Comparison of ENCODE assay signal across 21 mouse cellular contexts in the genomic region with DNA sequence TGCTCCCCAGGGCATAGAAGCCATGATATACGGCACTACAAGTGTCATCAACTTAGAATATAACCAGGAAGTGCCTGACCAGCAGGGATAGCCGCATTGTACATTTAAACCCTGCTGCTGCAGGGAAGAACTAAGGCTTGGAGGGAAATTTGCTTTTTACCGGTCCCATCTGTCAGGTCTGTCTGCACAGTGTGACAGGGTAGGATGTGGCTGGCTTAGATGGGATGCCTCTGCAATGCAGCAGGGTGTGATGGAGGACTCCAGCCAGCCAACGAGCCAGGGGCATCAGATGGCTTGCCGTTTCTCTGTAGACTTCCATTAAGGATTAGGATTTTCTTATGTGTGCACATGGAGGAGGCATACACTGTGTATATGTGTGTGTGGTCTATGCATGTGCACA.
DNase-seq lines count a peak whose midpoint lies in the region; ATAC-seq and TF ChIP-seq lines count a peak whose summit lies in the region.
"Had no signal": no experiment of that assay in that cellular context is flagged by ENCODE, and none has a peak within 500 bp of the region (broad histone marks: within the 10 kb centered on the region; RNA-seq: fewer than 3 reads in every experiment).

No protein-coding gene starts in this region.

- H3K4me1 ChIP-seq in midbrain, postnatal 0 days (ENCODE audit: insufficient read depth, low read length): no peaks in the 10 kb centered on the region
- peaks cover 5% of the 10 kb centered on the region for H3K4me1 ChIP-seq in midbrain, embryonic 11.5 days (ENCODE audit: control insufficient read depth, insufficient read depth, low read length)
- H3K4me1 ChIP-seq: liver, embryonic 15.5 days had no signal

- no peaks in the 10 kb centered on the region for H3K36me3 ChIP-seq in midbrain, postnatal 0 days (ENCODE audit: insufficient read depth, low read length)
- no peaks in the 10 kb centered on the region for H3K36me3 ChIP-seq in midbrain, embryonic 11.5 days (ENCODE audit: control insufficient read depth, insufficient read depth, low read length)
- H3K36me3 ChIP-seq: embryonic facial prominence, embryonic 15.5 days; limb, embryonic 15.5 days; liver, embryonic 15.5 days had no signal

- no peak for TF ChIP-seq CTCF in midbrain, postnatal 0 days (IDR thresholded peaks at IDR 0.05)

- H3K27ac ChIP-seq in midbrain, postnatal 0 days (ENCODE audit: low read depth, low read length): no peak overlapping the region
- no peak overlapping the region for H3K27ac ChIP-seq in midbrain, embryonic 11.5 days (ENCODE audit: low read depth, low read length)
- H3K27ac ChIP-seq: embryonic facial prominence, embryonic 15.5 days; heart, adult 2 months; kidney, postnatal 0 days; limb, embryonic 15.5 days; liver, embryonic 15.5 days had no signal

- H3K4me2 ChIP-seq in midbrain, postnatal 0 days (ENCODE audit: low read depth, low read length, poor library complexity, severe bottlenecking): no peak overlapping the region
- no peak overlapping the region for H3K4me2 ChIP-seq in midbrain, embryonic 11.5 days
- H3K4me2 ChIP-seq: embryonic facial prominence, embryonic 15.5 days; limb, embryonic 15.5 days; liver, embryonic 15.5 days had no signal

- H3K9ac ChIP-seq in midbrain, postnatal 0 days (replicated peaks; ENCODE audit: low read length, poor library complexity, severe bottlenecking): no peak overlapping the region
- no peak overlapping the region for H3K9ac ChIP-seq in midbrain, embryonic 11.5 days (ENCODE audit: low read length)
- H3K9ac ChIP-seq: embryonic facial prominence, embryonic 15.5 days; limb, embryonic 15.5 days; liver, embryonic 15.5 days had no signal

- no peak for ATAC-seq in midbrain, postnatal 0 days (ENCODE audit: low FRiP score)
- ATAC-seq in midbrain, embryonic 11.5 days (ENCODE audit: low FRiP score): no peak
- ATAC-seq: hindbrain, embryonic 16.5 days; intestine, postnatal 0 days; midbrain, embryonic 16.5 days had no signal

- H3K27me3 ChIP-seq in midbrain, postnatal 0 days (ENCODE audit: insufficient read depth, low read length): no peaks in the 10 kb centered on the region
- H3K27me3 ChIP-seq in midbrain, embryonic 11.5 days (ENCODE audit: control insufficient read depth, insufficient read depth, low read length): no peaks in the 10 kb centered on the region
- H3K27me3 ChIP-seq: CH12.LX; embryonic facial prominence, embryonic 15.5 days; limb, embryonic 15.5 days; liver, embryonic 15.5 days had no signal

- no peaks in the 10 kb centered on the region for H3K9me3 ChIP-seq in midbrain, postnatal 0 days (ENCODE audit: low read length)
- H3K9me3 ChIP-seq in midbrain, embryonic 11.5 days (ENCODE audit: control insufficient read depth, low read length): peaks cover 3% of the 10 kb centered on the region; the same call in 1 of the 2 replicates
- H3K9me3 ChIP-seq: embryonic facial prominence, embryonic 15.5 days; limb, embryonic 15.5 days; liver, embryonic 15.5 days had no signal

- intact Hi-C loops in heart, postnatal 25 days (cut with DNase I): no loop called here

- WGBS in midbrain, postnatal 0 days: 65% methylated on average over 5 of the region's 5 CpGs
- 81% methylated on average over 5 of the region's 5 CpGs for WGBS in midbrain, embryonic 11.5 days

- no peak overlapping the region for H3K4me3 ChIP-seq in midbrain, postnatal 0 days (ENCODE audit: low read depth, low read length)
- H3K4me3 ChIP-seq in midbrain, embryonic 11.5 days (ENCODE audit: low read depth, low read length): no peak overlapping the region
- H3K4me3 ChIP-seq: embryonic facial prominence, embryonic 15.5 days; heart, adult 2 months; limb, embryonic 15.5 days; liver, embryonic 15.5 days had no signal

- peak; percentile 57 for DNase-seq in heart, adult 11 months
- DNase-seq in heart, postnatal 25 days (ENCODE audit: low spot score): no peak
- peak; percentile 40 for DNase-seq in midbrain, postnatal 0 days (ENCODE audit: low spot score)
- DNase-seq in midbrain, embryonic 11.5 days (ENCODE audit: low spot score, missing footprints): no peak
- peak; percentile 70 to 77 for DNase-seq in cerebellum, adult 18-20 months
- peak; percentile 75 for DNase-seq in cerebellum, postnatal 25 days
- no peak for DNase-seq in left cerebral cortex, adult 18-20 months (ENCODE audit: low spot score in 2 of 2)
- DNase-seq in ovary, postnatal 10 days (ENCODE audit: low spot score): no peak
- DNase-seq: adrenal gland, postnatal 36 days; gastrocnemius, postnatal 14 days; heart, adult 2 months; heart, postnatal 4 days; thymus, postnatal 25 days had no signal

Comparison
In these comparisons a context has a peak if more than half of its experiments do, and no peak if none do; other contexts are left out.
1. DNase-seq: peak in heart, adult 11 months (single experiment), midbrain, postnatal 0 days (single experiment), cerebellum, adult 18-20 months (2 of 2) and cerebellum, postnatal 25 days (2 of 2); none in heart, postnatal 25 days (single experiment), midbrain, embryonic 11.5 days (single experiment), left cerebral cortex, adult 18-20 months (0 of 2) and ovary, postnatal 10 days (single experiment).